Mouse (Mus musculus): Measurements from ENCODE around the gene Adig. TPM values are rescaled to one million over a fixed set of nuclear protein-coding genes. Genes with fewer than 3 reads are reported as not detected.

Adig gene
- polyA plus RNA-seq (2012; fragmentation: generic; extraction: Trizol) = not detected

GRCm38 (mm10) chr2:158501836-158502812 lies at the start of gene Adig:
Gene Adig (plus strand): TSS chr2:158502612.

GRCm38 (mm10) chr2:158512528-158512927 lies 10.1 kb downstream of the Adig start, which contains the start of gene Arhgap40:
Gene Arhgap40 (plus strand): TSS chr2:158512796.

Other genes starting within 250 kb of the Adig start
- gene Bpi, start 244.5 kb upstream of the Adig start, polyA plus RNA-seq (2012; fragmentation: generic; extraction: Trizol) = not detected
- 10 to 100 TPM in 1 of 2 experiments, under 1 TPM in 1; 0.60 to 28.8 TPM for gene Lbp, start 196.1 kb upstream of the Adig start, polyA plus RNA-seq (2012; fragmentation: generic; extraction: Trizol)
- gene Snhg11, start 127.0 kb upstream of the Adig start, polyA plus RNA-seq (2012; fragmentation: generic; extraction: Trizol) = not detected
- gene Ralgapb, start 92.8 kb upstream of the Adig start, polyA plus RNA-seq (2012; fragmentation: generic; extraction: Trizol) = 1 to 10 TPM in 1 of 2 experiments, under 1 TPM in 1; 0.63 to 6.7 TPM
- under 1 TPM in 1 of 2 experiments, not detected in 1; 0.05 TPM for gene Arhgap40, start 10.2 kb downstream of the Adig start, polyA plus RNA-seq (2012; fragmentation: generic; extraction: Trizol)
- gene Slc32a1, start 108.2 kb downstream of the Adig start, polyA plus RNA-seq (2012; fragmentation: generic; extraction: Trizol) = not detected
- 1 to 10 TPM; 6.9 to 9.1 TPM for gene Actr5, start 122.3 kb downstream of the Adig start, polyA plus RNA-seq (2012; fragmentation: generic; extraction: Trizol)
- gene Ppp1r16b, start 162.8 kb downstream of the Adig start, polyA plus RNA-seq (2012; fragmentation: generic; extraction: Trizol) = under 1 TPM; 0.04 to 0.07 TPM